Mouse (Mus musculus) cerebellum, postnatal 25 days (tissue): ENCODE measurements around the gene Hist1h4i.

Source experiments
- DNase-seq, 2 experiments: peaks; one replicate each; pipeline ENCODE4 v3.0.0; 2021; ENCODE audit warnings: mixed read lengths in 2 of 2

Gene Hist1h4i

DNA sequence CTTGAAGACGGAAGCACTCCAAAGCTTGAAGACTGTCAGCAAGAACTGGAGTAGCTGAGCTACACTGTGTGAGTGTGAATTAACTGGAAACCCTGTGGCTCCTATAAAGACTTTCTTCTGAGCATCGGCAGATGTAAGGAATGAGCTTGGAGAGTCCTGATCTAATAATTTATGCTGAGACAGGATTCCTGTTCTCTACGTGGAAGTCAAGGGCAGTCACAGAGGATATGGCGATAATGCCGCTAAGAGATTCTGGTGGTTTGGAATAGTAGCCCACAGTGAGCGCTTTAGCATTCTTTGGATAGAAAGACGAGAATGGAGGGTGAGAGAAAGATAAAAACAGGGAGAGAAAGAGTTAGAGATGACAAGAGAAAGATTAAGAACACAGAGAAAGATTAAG is 33.3 kb downstream of the Hist1h4i start:
- no peak for DNase-seq

DNA sequence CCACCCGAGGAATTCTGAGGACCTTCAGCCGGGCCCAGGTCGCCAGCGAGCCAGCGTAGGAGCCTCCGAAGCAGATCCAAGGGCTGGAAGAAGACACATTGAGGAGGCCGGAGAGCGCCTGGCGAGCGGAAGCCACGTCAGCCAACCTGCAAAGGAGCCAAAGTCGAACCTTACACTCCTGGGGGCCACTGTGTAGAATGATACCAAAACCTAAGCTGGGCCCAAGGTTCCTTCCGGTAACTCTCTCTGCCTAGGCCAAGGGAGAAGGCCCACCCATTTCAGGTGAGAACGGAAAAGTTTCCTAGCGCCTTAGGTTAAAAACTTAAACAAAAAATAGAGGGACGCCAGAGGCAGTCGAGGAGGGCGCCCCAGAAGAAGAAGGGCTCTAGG is 34.0 kb downstream of the Hist1h4i start:
- DNase-seq, result no peak

DNA sequence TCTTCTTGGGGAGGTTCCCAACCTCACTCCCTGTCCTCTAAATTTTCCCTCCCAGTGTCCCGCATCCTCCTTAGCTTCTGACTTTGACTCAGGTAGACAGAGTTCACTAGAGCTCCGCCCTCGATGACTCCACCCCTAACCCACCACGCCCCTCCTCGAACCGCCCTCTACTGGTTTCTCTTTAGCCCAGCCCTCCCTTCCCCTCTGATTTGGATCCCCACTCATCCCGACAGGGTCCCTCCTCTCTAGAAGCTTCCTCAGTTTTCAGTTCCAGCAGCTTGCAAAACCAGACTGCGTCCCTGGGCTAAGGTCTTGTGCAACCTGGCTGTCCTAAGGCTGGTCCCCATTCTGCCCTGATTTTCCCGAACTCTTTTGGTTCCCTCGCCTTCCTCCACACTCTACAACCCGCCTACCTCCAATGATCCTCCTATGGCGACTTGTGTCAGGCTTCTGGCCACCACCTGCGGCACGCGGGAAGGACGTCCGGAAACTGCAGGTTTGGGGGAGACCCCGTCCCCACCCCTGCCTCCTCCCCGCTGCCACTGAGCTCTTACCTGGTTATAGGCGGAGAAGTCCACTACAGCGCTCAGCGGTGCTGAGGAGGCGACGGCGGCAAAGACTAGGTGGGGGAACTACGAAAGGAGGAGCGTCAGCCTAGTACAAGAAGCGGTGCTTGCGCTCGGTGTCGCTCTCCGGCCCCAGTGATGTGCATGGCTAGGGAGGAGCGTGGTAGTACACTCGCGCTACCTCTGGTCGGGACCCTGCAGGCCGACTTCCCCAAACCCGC is 34.6 kb downstream of the Hist1h4i start:
- DNase-seq, result peak; percentile 30 to 40

DNA sequence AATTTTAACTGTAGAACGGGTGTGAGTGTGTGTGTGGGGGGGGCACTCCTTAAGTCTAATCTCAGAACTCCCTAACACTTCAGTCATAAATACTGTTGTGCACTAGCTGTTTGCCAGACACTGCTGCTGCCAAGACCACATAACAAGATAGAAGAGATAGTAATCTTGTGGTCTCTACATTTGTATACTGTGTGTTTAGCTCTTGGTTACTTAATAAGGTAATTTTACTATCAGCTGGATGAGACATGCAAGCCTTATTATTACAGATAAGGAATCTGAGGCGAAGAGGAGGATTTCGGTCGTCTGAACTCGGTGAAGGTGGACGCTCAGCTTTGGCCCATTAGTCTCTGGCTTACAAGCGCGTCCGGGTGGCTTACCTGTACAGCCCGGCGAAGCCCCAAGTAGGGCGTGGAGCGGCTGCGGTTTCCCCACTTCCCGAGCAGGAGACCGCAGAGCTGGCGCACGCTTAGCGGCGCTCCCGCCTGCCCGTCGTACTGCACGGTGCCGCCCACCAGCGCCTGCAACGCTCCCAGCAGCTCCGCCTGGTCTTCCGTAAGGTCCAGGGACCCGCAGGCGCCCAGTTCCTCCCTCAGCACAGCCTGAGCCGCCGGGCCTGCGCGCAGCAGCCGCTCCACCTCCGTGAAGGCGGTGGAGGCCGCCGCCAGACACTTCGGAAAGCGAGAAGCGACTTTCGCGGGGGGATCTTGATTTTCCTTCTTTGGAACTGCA is 35.4 kb downstream of the Hist1h4i start:
- peak; percentile 52 to 54 for DNase-seq

DNA sequence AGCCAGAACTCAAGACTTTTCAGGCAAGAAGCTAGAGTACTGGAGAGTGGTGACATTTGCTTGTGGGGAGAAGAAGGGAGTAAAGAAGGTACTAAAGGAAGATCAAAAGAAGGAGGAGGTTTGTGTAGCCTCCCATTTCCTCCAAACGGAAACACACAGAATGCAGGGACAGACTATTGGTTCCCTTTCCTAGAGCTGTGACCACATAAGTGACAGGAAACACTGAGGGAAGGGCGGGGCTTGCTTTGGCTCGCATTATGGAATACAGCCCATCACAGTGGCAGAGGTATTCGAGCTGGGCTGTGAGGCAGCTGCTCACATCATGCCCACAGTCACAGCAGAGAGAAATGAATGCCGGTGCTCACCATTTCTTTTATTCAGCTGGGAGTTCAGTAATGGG is 39.3 kb downstream of the Hist1h4i start:
- no peak for DNase-seq

DNA sequence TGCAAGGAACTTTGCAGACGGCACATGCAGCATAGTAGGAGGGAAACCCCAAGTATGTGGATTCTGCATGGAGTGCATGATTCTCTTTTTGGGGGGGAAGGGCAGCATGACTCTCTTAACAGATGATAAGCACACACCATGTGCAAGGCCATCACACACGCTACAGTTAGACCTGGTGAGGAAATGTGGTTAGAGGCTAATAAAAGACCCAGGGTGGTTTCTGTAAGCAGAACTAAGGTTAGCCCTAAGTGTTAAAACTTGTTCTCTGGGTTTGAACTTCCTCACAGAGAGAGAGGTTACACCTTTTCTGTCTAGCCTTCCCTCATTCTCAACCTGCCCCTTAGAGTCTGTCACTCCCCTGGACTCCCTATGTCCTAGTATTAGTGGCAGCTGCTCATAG is 39.8 kb downstream of the Hist1h4i start:
- DNase-seq, result no peak

DNA sequence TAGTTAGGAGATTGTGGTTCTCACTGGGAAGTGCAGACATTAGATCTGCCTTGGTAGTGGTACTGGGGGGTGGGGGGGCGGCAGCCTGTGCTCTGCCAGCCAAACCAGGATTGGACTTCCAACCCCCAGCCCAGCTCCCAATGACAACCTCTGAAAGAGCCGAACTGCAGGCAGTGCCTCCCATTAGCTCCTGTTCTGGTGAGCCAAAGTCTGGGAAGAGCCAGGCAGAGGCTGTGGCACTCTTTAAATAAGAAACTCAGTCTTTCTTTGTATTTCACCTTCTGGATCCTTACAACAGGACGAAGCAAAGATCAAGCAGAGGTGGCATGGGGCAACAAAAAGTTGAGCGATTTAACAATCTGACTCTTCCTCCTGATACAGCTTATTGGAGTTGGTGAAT is 42.0 kb downstream of the Hist1h4i start:
- DNase-seq, result no peak

DNA sequence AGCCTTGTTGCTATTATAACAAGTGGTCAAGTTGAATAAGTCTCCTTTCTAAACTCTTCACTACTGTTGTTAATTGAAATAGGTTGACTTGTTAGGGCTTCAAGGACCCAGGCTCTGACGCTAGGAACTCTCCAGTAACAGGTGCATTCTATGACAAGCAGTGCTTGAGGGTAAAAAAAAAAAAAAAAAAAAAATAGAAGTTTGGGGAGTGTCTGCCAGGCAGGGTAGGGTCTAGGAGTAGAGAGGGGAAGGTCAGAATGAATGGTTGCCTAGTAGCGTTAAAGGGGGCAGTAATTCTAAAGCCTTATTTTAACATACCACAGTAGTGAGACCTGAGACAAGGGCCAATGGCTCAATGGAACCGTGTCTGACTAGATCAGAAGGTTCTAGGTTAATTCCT is 42.8 kb downstream of the Hist1h4i start:
- DNase-seq, result no peak

DNA sequence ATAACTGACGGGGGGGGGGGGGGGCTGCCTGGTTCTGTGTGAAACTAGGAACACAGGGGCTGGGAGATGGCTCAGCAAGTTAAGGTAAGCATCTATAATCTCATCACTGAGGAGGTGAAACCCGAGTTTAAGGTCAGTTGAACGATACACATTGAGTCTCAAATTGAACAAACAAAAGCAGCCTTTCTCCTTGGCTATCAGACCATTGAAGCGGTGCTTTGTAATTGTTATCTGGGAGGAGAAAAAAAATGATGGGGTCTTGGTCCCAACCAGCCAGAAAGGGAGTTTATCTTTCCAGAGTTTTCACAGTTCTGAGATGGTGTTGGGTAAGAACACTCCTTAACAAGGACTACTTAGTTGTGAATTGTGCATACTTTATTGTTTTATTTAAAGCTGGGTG is 43.3 kb downstream of the Hist1h4i start:
- no peak for DNase-seq

DNA sequence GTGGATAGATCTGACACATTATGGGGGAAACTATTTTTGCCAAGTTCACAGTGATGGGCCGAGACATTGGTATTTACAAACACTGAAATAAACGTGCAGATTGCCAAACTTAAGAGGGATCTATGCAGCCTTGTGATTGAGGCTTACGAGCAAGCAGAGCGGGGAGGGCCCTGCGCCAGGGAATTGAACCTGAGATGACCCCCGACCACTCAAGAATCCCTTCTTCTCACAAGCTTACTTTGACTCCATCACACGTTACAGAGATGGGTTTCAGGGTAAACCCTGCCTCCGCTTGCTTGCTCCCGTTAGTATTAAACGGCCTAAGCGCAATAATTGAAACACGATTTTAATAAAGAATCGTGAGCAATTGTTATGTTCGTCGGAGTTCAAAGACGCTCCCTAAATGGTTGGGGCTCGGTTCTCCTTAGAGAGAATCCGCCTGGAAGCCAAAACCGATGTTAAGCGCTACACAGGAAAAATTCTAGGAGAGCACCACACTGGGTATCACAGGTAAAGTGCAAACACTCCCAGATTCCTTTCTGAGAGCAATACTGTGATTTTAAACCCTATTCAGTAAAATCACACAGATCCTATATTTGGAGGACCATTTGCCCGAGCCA is 43.9 kb downstream of the Hist1h4i start:
- DNase-seq, result no peak

DNA sequence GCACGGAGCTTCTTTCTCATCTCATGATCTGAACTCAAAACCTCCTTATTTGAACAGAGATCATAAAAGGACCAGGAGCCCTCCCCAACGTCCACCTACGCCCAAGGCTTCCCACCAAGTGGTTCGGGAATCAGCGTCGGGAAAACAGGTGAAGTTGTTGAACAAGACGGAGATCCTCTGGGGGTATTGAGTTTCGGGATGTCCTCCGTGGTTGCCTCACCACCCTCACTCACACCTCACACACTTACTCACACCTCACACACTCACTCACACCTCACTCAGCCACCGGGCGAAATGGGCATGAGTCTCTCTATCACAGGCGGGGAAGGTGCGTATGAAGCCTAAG is 44.3 kb downstream of the Hist1h4i start:
- DNase-seq, result peak in 1 of 2 experiments; percentile 26

DNA sequence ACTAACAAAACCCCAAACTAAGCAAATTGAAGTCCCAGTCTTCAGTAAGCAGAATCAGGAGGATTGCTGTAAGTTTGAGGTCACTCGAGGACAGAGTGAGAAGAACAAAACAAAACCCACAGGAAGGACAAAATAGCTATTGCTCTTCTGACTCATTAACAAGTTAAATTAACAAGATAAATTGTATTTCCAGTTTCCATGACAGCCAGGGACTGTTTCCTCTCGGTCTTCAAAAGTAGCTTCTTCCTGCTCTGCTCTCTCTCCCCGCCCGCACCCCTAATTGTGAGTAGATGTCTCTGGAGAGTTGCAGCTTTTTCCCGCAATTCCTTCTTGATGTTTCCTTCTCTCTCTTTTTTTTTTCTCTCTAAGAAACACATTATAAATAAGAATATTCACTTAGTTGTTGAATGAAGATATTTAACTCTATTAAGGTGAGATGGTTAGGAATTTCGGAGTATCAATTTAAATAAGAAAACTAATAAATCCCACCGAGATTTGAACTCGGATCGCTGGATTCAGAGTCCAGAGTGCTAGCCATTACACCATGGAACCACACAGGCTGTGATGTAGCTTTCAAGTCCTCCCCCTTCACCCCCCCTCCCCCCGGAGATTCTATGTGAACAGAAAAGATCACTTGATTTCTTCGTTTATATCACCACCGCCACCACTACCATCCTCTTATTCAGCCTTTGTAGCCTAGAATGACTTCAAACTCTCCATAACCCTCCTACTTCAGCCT is 44.9 kb downstream of the Hist1h4i start:
- DNase-seq, result peak; percentile 32 to 37

DNA sequence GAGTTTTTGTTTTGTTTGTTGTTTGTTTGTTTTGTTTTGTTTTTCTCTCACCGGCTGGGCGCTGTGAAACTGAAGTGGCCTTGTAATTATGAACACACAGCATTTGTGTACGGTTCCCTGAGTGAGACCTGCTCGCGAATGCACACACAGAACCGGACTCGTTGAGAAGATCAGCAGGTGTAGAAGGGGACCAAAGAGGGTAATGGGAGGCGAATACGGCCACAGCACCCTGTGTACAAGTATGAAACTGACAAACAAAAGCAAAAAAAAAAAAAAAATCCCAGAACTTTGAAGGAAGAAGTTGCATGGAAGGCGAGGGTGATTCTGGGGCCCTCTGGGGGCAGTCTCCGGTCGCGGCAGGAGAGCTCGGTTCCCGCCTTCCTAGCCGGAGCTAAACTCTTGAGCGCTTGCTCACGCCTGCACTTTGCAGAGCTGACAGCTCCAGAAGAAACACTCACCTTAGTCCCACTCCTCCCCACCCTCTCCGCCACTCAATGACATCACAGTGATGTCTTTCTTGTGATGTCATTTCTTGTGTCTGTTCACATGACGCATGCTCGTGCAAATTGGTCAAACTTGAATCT is 45.7 kb downstream of the Hist1h4i start:
- peak; percentile 20 to 39 for DNase-seq

DNA sequence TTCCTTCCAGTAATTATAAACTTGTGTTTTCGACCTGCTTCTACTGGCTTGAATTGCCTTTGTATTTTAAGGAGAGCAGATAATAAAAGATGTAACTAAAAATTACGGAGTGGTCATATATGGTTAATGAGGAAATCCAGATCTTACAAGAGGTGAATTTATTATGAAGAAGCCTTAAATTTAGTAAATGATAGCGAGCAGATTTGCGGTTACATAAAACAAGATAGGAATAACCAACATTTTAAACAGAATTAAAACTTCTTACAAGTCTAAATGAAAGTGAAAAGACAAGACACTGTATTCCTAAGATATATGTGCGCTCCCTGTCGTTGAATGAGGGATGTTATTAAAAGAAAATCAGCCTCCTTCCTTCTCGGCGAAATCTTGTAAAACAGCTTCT is 46.3 kb downstream of the Hist1h4i start:
- DNase-seq, result no peak

DNA sequence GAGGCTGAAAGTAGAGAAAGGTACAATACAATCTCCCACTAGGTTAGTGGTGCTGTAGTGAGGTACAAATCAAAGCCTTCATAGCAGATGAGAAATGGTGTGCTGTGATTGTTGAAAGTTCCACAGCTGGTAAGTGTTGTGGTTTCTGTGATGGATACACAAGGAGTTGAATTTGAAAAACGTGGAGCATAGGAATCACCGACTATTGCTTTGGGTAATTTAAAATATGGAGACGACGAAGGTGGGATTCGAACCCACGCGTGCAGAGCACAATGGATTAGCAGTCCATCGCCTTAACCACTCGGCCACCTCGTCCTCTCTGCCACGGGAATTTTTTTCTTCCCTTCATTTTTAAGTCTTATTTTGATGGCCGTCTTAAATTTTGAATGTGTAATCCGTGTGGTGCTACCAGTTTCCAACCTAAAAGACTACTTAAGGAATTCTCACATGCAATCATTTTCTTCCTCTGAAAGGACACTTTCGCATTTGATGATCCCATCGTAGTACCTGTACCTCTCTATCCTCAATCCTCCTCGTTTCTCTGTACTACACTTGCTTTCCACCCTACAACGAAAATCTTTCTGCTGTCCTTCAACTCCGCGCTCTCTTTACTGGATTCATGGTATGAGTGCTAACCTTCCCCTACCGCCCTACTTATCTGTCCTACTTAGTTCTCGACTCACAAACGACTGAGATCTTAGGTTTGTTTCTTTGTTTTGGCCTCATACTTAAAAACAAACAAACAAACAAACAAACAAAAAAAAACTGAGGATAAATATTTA is 47.0 kb downstream of the Hist1h4i start:
- DNase-seq, result peak; percentile 48 to 51

DNA sequence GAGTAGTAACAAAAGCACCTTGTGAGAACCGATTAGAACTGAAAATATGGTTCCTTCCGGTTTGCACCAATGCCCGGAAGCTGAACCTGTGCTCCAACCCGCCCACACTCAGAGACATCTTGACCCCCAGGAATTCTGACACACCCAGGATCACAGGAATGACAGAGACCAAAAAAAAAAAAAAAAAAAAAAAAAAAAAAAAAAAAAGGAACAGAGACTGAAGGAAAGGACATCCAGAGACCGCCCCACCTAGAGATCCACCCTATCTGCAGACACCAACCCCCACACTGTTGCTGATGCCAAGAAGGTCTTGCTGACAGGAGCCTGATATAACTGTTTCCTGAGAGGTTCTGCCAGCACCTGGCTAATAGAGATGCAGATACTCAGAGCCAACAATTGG is 48.6 kb downstream of the Hist1h4i start:
- DNase-seq, result no peak
